Mouse (Mus musculus) brain, embryonic 14.5 days (tissue): ENCODE measurements around the gene Trim30b. TPM values are rescaled to one million over a fixed set of nuclear protein-coding genes. Genes with fewer than 3 reads are reported as not detected.
A peak's percentile ranks its signal among the peaks of the same experiment; 100 is the strongest.

Source experiments
- DNase-seq: peaks from one replicate; pipeline ENCODE4 v3.0.0-alpha.2; 2011; ENCODE audit warnings: low read depth
- CTCF ChIP-seq: fragments of 200-500 bp; IDR thresholded peaks from 2 replicates; pipeline ENCODE4 v1.5.1; 2012; ENCODE audit warnings: inconsistent platforms, mild to moderate bottlenecking, moderate library complexity, borderline replicate concordance; ENCODE audit not compliant: insufficient read depth, insufficient read length; ENCODE audit errors: extremely low read depth
- POLR2A ChIP-seq: fragments of 200-500 bp; IDR thresholded peaks from 2 replicates; pipeline ENCODE4 v1.6.1; 2012; ENCODE audit warnings: mild to moderate bottlenecking, inconsistent platforms, borderline replicate concordance; ENCODE audit not compliant: poor library complexity, insufficient read depth, insufficient read length, severe bottlenecking; ENCODE audit errors: extremely low read depth
- polyA plus RNA-seq: library from polyadenylated mRNA; depleted of rRNA; stranded (reverse); fragments of >200 nt; gene quantifications from 2 replicates; pipeline ENCODE4 v1.2.3, GENCODE M21; 2012; rRNA removed

Trim30b gene
- polyA plus RNA-seq, 1 experiment = 0.03 TPM

- DNase-seq = peak; percentile 15
- TF ChIP-seq CTCF (no peak), POLR2A (no peak)
These were observed 54.8 kb downstream of the Trim30b start for GRCm38 (mm10) chr7:104314796-104315353.

Other genes starting within 250 kb of the Trim30b start
- not detected in 2 replicates for gene Ubqln5, start 240.1 kb downstream of the Trim30b start, polyA plus RNA-seq
- gene Olfr643, start 232.5 kb downstream of the Trim30b start, polyA plus RNA-seq = not detected in 2 replicates
- not detected in 2 replicates for gene Ubqln3, start 226.6 kb downstream of the Trim30b start, polyA plus RNA-seq
- not detected in 2 replicates for gene Ubqlnl, start 219.3 kb downstream of the Trim30b start, polyA plus RNA-seq
- gene Olfm5, start 205.1 kb downstream of the Trim30b start, polyA plus RNA-seq = not detected in 2 replicates
- 0.08 and 0.10 TPM in 2 replicates for gene Olfr648, start 186.5 kb downstream of the Trim30b start, polyA plus RNA-seq
- not detected in 2 replicates for gene Olfr649, start 173.9 kb downstream of the Trim30b start, polyA plus RNA-seq
- gene Trim6, start 151.1 kb downstream of the Trim30b start, polyA plus RNA-seq = 0.29 and 0.47 TPM in 2 replicates
- 1.3 and 1.4 TPM in 2 replicates for gene Trim34a, start 125.4 kb downstream of the Trim30b start, polyA plus RNA-seq
- 0.09 and 0.15 TPM in 2 replicates for gene Trim5, start 81.8 kb downstream of the Trim30b start, polyA plus RNA-seq
- gene Trim12a, start 54.4 kb downstream of the Trim30b start, polyA plus RNA-seq = 1.4 and 2.0 TPM in 2 replicates
- 0.08 TPM in 1 of 2 replicates, not detected in the other for gene Trim34b, start 40.4 kb downstream of the Trim30b start, polyA plus RNA-seq
- 1.1 and 1.8 TPM in 2 replicates for gene Trim12c, start 16.5 kb downstream of the Trim30b start, polyA plus RNA-seq
- gene Trim30c, start 31.0 kb upstream of the Trim30b start, polyA plus RNA-seq = not detected in 2 replicates
- gene Trim30a, start 95.3 kb upstream of the Trim30b start, polyA plus RNA-seq = 0.64 and 0.79 TPM in 2 replicates
- 0.21 and 0.33 TPM in 2 replicates for gene Trim30d, start 138.0 kb upstream of the Trim30b start, polyA plus RNA-seq
- gene Olfr651, start 180.2 kb upstream of the Trim30b start, polyA plus RNA-seq = not detected in 2 replicates
- not detected in 2 replicates for gene Olfr652, start 191.0 kb upstream of the Trim30b start, polyA plus RNA-seq
- not detected in 2 replicates for gene Olfr653, start 207.4 kb upstream of the Trim30b start, polyA plus RNA-seq
- gene Olfr654, start 217.1 kb upstream of the Trim30b start, polyA plus RNA-seq = not detected in 2 replicates
- not detected in 2 replicates for gene Olfr655, start 231.9 kb upstream of the Trim30b start, polyA plus RNA-seq
- not detected in 2 replicates for gene Olfr656, start 244.1 kb upstream of the Trim30b start, polyA plus RNA-seq